Mouse (Mus musculus) CH12.LX (cell line): ENCODE results near the gene Stx4a. TPM values are rescaled to one million over a fixed set of nuclear protein-coding genes. Genes with fewer than 3 reads are reported as not detected.

Source experiments
- DNase-seq: peaks from one replicate; pipeline ENCODE4 v3.0.0-alpha.2; 2013; ENCODE audit errors: extremely low read depth
- H3K27ac ChIP-seq: 2 replicates; pipeline ENCODE4 v1.5.1; 2012; ENCODE audit warnings: low read depth, mild to moderate bottlenecking, control low read depth, moderate library complexity; ENCODE audit not compliant: insufficient read depth
- H3K27me3 ChIP-seq: replicated peaks from 2 replicates; pipeline ENCODE3; 2012; ENCODE audit warnings: inconsistent platforms
- H3K36me3 ChIP-seq, 2 experiments: replicated peaks in 1 of 2; 2 replicates each; pipeline versions ENCODE3 to v1.6.1; 2012; ENCODE audit warnings: inconsistent platforms in 1 of 2, low read length in 1 of 2, mild to moderate bottlenecking in 1 of 2, mixed read lengths in 1 of 2, moderate library complexity in 1 of 2; ENCODE audit not compliant: control insufficient read depth in 1 of 2, insufficient read depth in 1 of 2
- H3K4me1 ChIP-seq, 2 experiments: 2 replicates each; pipeline ENCODE4 v1.6.1; 2012; ENCODE audit warnings: inconsistent platforms in 1 of 2, moderate library complexity in 1 of 2; ENCODE audit not compliant: insufficient read depth in 2 of 2, control insufficient read depth in 1 of 2
- H3K4me2 ChIP-seq: 2 replicates; pipeline ENCODE4 v1.6.1; 2012; ENCODE audit warnings: low read depth, mild to moderate bottlenecking, control low read depth; ENCODE audit not compliant: poor library complexity, insufficient read depth, severe bottlenecking
- H3K4me3 ChIP-seq, 3 experiments: fragments of 150-350 bp in 1 of 3; sonication (generic) in 1 of 3; replicated peaks in 1 of 3; 2 replicates each; pipeline versions ENCODE3 to v1.5.1; 2011 to 2012; ENCODE audit warnings: low read depth in 2 of 3, low read length in 2 of 3, mild to moderate bottlenecking in 2 of 3, moderate library complexity in 2 of 3, control low read depth in 1 of 3, improper control_type of control experiment in 1 of 3, inconsistent platforms in 1 of 3, mixed read lengths in 1 of 3; ENCODE audit not compliant: poor library complexity in 1 of 3
- H3K79me2 ChIP-seq: replicated peaks from 2 replicates; pipeline ENCODE4 v1.6.1; 2012; ENCODE audit warnings: mild to moderate bottlenecking, moderate library complexity; ENCODE audit not compliant: control insufficient read depth, poor library complexity, insufficient read depth, severe bottlenecking; ENCODE audit errors: extremely low read depth
- H3K9ac ChIP-seq: 2 replicates; pipeline ENCODE4 v1.6.1; 2012; ENCODE audit warnings: low read depth, mild to moderate bottlenecking, control low read depth, moderate library complexity; ENCODE audit not compliant: insufficient read depth
- H3K9me3 ChIP-seq: replicated peaks from 2 replicates; pipeline ENCODE3; 2012; ENCODE audit warnings: low read length, inconsistent platforms, mixed read lengths
- BHLHE40 ChIP-seq: IDR thresholded peaks from 2 replicates; pipeline ENCODE4 v1.6.1; 2011; ENCODE audit warnings: mild to moderate bottlenecking, low read depth, low read length, improper control_type of control experiment
- CHD1 ChIP-seq: IDR thresholded peaks from 2 replicates; pipeline ENCODE4 v1.6.1; 2012; ENCODE audit warnings: low read depth, low read length, improper control_type of control experiment, inconsistent platforms
- CTCF ChIP-seq, 2 experiments: IDR thresholded peaks in 1 of 2; conservative IDR thresholded peaks in 1 of 2; 2 replicates each; pipeline ENCODE4 v1.5.1; 2011 to 2012; ENCODE audit warnings: low read depth in 2 of 2, low read length in 2 of 2, improper control_type of control experiment in 1 of 2, inconsistent platforms in 1 of 2, mild to moderate bottlenecking in 1 of 2, moderate library complexity in 1 of 2
- E2F4 ChIP-seq: IDR thresholded peaks from 2 replicates; pipeline ENCODE4 v1.6.1; 2011; ENCODE audit warnings: low read depth, low read length, improper control_type of control experiment; ENCODE audit not compliant: insufficient replicate concordance
- ELF1 ChIP-seq: IDR thresholded peaks from 2 replicates; pipeline ENCODE4 v1.6.1; 2014; ENCODE audit warnings: low read depth, mild to moderate bottlenecking, inconsistent platforms, low read length, improper control_type of control experiment
- EP300 ChIP-seq: IDR thresholded peaks from 2 replicates; pipeline ENCODE4 v1.6.1; 2011; ENCODE audit warnings: low read length, improper control_type of control experiment
- ETS1 ChIP-seq: conservative IDR thresholded peaks from 2 replicates; pipeline ENCODE4 v1.6.1; 2012; ENCODE audit warnings: low read depth, mild to moderate bottlenecking, inconsistent platforms, low read length, improper control_type of control experiment, moderate library complexity
- GABPA ChIP-seq: IDR thresholded peaks from 2 replicates; pipeline ENCODE4 v1.6.1; 2012; ENCODE audit warnings: low read depth, low read length, improper control_type of control experiment, inconsistent platforms; ENCODE audit not compliant: insufficient replicate concordance
- HCFC1 ChIP-seq: IDR thresholded peaks from 2 replicates; pipeline ENCODE4 v1.6.1; 2012; ENCODE audit warnings: low read depth, mild to moderate bottlenecking, inconsistent platforms, low read length, improper control_type of control experiment
- IRF4 ChIP-seq: IDR thresholded peaks from 2 replicates; pipeline ENCODE4 v1.6.1; 2014; ENCODE audit warnings: low read depth, mild to moderate bottlenecking, inconsistent platforms, low read length, improper control_type of control experiment
- MAX ChIP-seq: IDR thresholded peaks from 2 replicates; pipeline ENCODE4 v1.6.1; 2011; ENCODE audit warnings: low read length, improper control_type of control experiment
- MEF2A ChIP-seq: IDR thresholded peaks from 2 replicates; pipeline ENCODE4 v1.6.1; 2014; ENCODE audit warnings: low read depth, mild to moderate bottlenecking, inconsistent platforms, low read length, improper control_type of control experiment, borderline replicate concordance
- MXI1 ChIP-seq: IDR thresholded peaks from 2 replicates; pipeline ENCODE4 v1.6.1; 2011; ENCODE audit warnings: mild to moderate bottlenecking, low read depth, low read length, improper control_type of control experiment
- MYC ChIP-seq: IDR thresholded peaks from 2 replicates; pipeline ENCODE4 v1.6.1; 2011; ENCODE audit warnings: low read depth, mild to moderate bottlenecking, improper control_type of control experiment, low read length
- NELFE ChIP-seq: IDR thresholded peaks from 2 replicates; pipeline ENCODE4 v1.6.1; 2011; ENCODE audit warnings: low read depth, low read length, improper control_type of control experiment
- NRF1 ChIP-seq: IDR thresholded peaks from 2 replicates; pipeline ENCODE4 v1.6.1; 2014; ENCODE audit warnings: low read depth, mild to moderate bottlenecking, inconsistent platforms, low read length, improper control_type of control experiment, moderate library complexity
- PAX5 ChIP-seq: IDR thresholded peaks from 2 replicates; pipeline ENCODE4 v1.6.1; 2012; ENCODE audit warnings: low read length, inconsistent platforms, mixed read lengths
- POLR2A ChIP-seq: IDR thresholded peaks from 2 replicates; pipeline ENCODE4 v1.6.1; 2011; ENCODE audit warnings: low read depth, mild to moderate bottlenecking, improper control_type of control experiment, low read length
- RAD21 ChIP-seq: IDR thresholded peaks from 2 replicates; pipeline ENCODE4 v1.6.1; 2011; ENCODE audit warnings: low read depth, mild to moderate bottlenecking, low read length, improper control_type of control experiment, moderate library complexity
- RCOR1 ChIP-seq: conservative IDR thresholded peaks from 2 replicates; pipeline ENCODE4 v1.6.1; 2012; ENCODE audit warnings: low read depth, mild to moderate bottlenecking, inconsistent platforms, low read length, improper control_type of control experiment
- SIN3A ChIP-seq: IDR thresholded peaks from 2 replicates; pipeline ENCODE4 v1.6.1; 2012; ENCODE audit warnings: low read length, improper control_type of control experiment, inconsistent platforms
- SMC3 ChIP-seq: IDR thresholded peaks from 2 replicates; pipeline ENCODE4 v1.6.1; 2011; ENCODE audit warnings: low read depth, low read length, improper control_type of control experiment
- TCF12 ChIP-seq: IDR thresholded peaks from 2 replicates; pipeline ENCODE4 v1.6.1; 2014; ENCODE audit warnings: low read depth, mild to moderate bottlenecking, inconsistent platforms, low read length, improper control_type of control experiment
- UBTF ChIP-seq: IDR thresholded peaks from 2 replicates; pipeline ENCODE4 v1.6.1; 2012; ENCODE audit warnings: low read depth, mild to moderate bottlenecking, inconsistent platforms, low read length, improper control_type of control experiment, moderate library complexity
- USF1 ChIP-seq: IDR thresholded peaks from 2 replicates; pipeline ENCODE4 v1.6.1; 2014; ENCODE audit warnings: low read depth, mild to moderate bottlenecking, inconsistent platforms, low read length, improper control_type of control experiment
- USF2 ChIP-seq: conservative IDR thresholded peaks from 2 replicates; pipeline ENCODE4 v1.6.1; 2011; ENCODE audit warnings: low read depth, low read length, improper control_type of control experiment
- ZC3H11A ChIP-seq: IDR thresholded peaks from 2 replicates; pipeline ENCODE4 v1.6.1; 2012; ENCODE audit warnings: low read depth, mild to moderate bottlenecking, inconsistent platforms, low read length, improper control_type of control experiment
- ZKSCAN1 ChIP-seq: IDR thresholded peaks from 2 replicates; pipeline ENCODE4 v1.6.1; 2012; ENCODE audit warnings: low read depth, inconsistent platforms, low read length, improper control_type of control experiment, borderline replicate concordance
- ZMIZ1 ChIP-seq: IDR thresholded peaks from 2 replicates; pipeline ENCODE4 v1.6.1; 2012; ENCODE audit warnings: low read depth, mild to moderate bottlenecking, inconsistent platforms, low read length, improper control_type of control experiment
- ZNF384 ChIP-seq: IDR thresholded peaks from 2 replicates; pipeline ENCODE4 v1.6.1; 2012; ENCODE audit warnings: low read depth, low read length, improper control_type of control experiment, inconsistent platforms
- dilution Hi-C: fragments of 300-500 bp; cut with MboI; formaldehyde crosslinking; loops from 2 replicates; pipeline ENCODE4 v1.14.3; 2020; ENCODE audit warnings: low sequenced_read_pairs; ENCODE audit not compliant: extremely low pct_unique_long_range_greater_than_20kb, extremely low pct_ligation_motif_present
- in situ Hi-C: fragments of 300-500 bp; cut with MboI; formaldehyde crosslinking; loops from 3 replicates; pipeline ENCODE4 v1.14.3; 2019; ENCODE audit warnings: low sequenced_read_pairs, low pct_ligation_motif_present, low pct_unique_long_range_greater_than_20kb, mixed read lengths
- polyA plus RNA-seq: library from polyadenylated mRNA; unstranded; fragments of >175 nt; gene quantifications from 2 replicates; pipeline ENCODE4 v1.2.1, GENCODE M21; 2012; ENCODE audit warnings: low read depth; ENCODE audit not compliant: insufficient read length
- total RNA-seq, 2 experiments: library from RNA; depleted of rRNA; stranded (reverse); fragments of 300-350 nt in 1 of 2; fragments of >200 nt in 1 of 2; gene quantifications; 2 replicates each; pipeline ENCODE4 v1.2.3; 2012 to 2014

Stx4a gene
- total and polyA plus RNA-seq, 3 experiments = 16.5 to 50.5 (median 25.4) TPM

GRCm38 (mm10) chr7:127776878-127777473 lies 47.1 kb upstream of the Stx4a start (continued):
- TF ChIP-seq ZMIZ1 (peak; percentile 39; the same call in 1 of the 2 replicates), MEF2A (peak; percentile 48), ELF1 (peak; percentile 59), HCFC1 (peak; percentile 80)

GRCm38 (mm10) chr7:127777474-127778266 lies 46.4 kb upstream of the Stx4a start:
- in situ Hi-C loops = loop anchor here (5.0 to 25.0 kb wide), 4 partner anchors 40 to 995 kb away; partner anchors contain the start of genes Cdipt, Cdiptos, Prss8 and Tbx6
- DNase-seq = peak; percentile 51

GRCm38 (mm10) chr7:127778350-127778749 lies 45.7 kb upstream of the Stx4a start:
- Histone ChIP-seq H3K27me3 (no peaks in the 10 kb centered on the region), H3K36me3 (peaks cover 25 to 64% of the 10 kb centered on the region in 2 experiments), H3K4me2 (peak overlapping the region; percentile 41), H3K9ac (peak overlapping the region; percentile 98; the same call in 1 of the 2 replicates), H3K4me1 (peaks cover 8 to 38% of the 10 kb centered on the region in 2 experiments), H3K9me3 (no peaks in the 10 kb centered on the region), H3K27ac (no peak overlapping the region), H3K79me2 (peaks cover 23% of the 10 kb centered on the region)
- DNase-seq = no peak
- dilution Hi-C loops (no loop called here), in situ Hi-C loops (loop anchor here (5.0 to 25.0 kb wide), 4 partner anchors 39 to 996 kb away; partner anchors contain the start of genes Cdipt, Cdiptos, Prss8 and Tbx6)
- TF ChIP-seq CHD1 = no peak
- no peak for TF ChIP-seq RCOR1
- no peak for TF ChIP-seq MYC
- TF ChIP-seq BHLHE40 = no peak
- TF ChIP-seq ETS1 = no peak
- TF ChIP-seq USF1 = no peak
- no peak for TF ChIP-seq EP300
- no peak for TF ChIP-seq HCFC1
- no peak for TF ChIP-seq E2F4
- TF ChIP-seq USF2 = no peak
- TF ChIP-seq IRF4 = no peak
- TF ChIP-seq GABPA = no peak
- TF ChIP-seq CTCF (conservative IDR thresholded peaks at IDR 0.05 in 1 of 2, IDR thresholded peaks at IDR 0.05 in 1 of 2; ENCODE audit: low read depth in 2 of 2, low read length in 2 of 2) = no peak
- TF ChIP-seq, all 38 proteins: peak for 0
- peak overlapping the region; percentile 57 to 92 (median 67) for H3K4me3 ChIP-seq

More at GRCm38 (mm10) chr7:127777474-127778266, 46.4 kb upstream of the Stx4a start:
- dilution Hi-C loops = no loop called here
- peak overlapping the region; percentile 98 for H3K9ac ChIP-seq
- no peak for TF ChIP-seq E2F4
- no peak for TF ChIP-seq TCF12
- TF ChIP-seq RAD21 = no peak
- TF ChIP-seq ZKSCAN1 = no peak
- no peak for TF ChIP-seq PAX5
- no peak for TF ChIP-seq MAX
- TF ChIP-seq USF1 = no peak
- peak; percentile 59; the same call in 1 of the 2 replicates for TF ChIP-seq ZMIZ1
- TF ChIP-seq NRF1 = peak; percentile 63
- TF ChIP-seq UBTF = no peak
- no peak for TF ChIP-seq MYC
- TF ChIP-seq SMC3 = no peak
- no peak for TF ChIP-seq GABPA
- TF ChIP-seq MXI1 = 0 out of 2 replicates have a peak, but pooled peaks have one; percentile 8
- no peak for TF ChIP-seq BHLHE40
- TF ChIP-seq NELFE = peak; percentile 48; the same call in 1 of the 2 replicates
- TF ChIP-seq ZNF384 = no peak
- no peak for TF ChIP-seq HCFC1
- TF ChIP-seq ZC3H11A = no peak
- 0 out of 2 replicates have a peak, but pooled peaks have one; percentile 12 for TF ChIP-seq SIN3A
- TF ChIP-seq POLR2A = peak; percentile 60; the same call in 1 of the 2 replicates
- TF ChIP-seq, all 38 proteins: peak for 6
- Histone ChIP-seq H3K27me3 (no peaks in the 10 kb centered on the region), H3K9me3 (no peaks in the 10 kb centered on the region), H3K79me2 (peaks cover 23% of the 10 kb centered on the region), H3K27ac (peak overlapping the region; percentile 94), H3K4me2 (peak overlapping the region; percentile 41), H3K4me3 (peak overlapping the region; percentile 57 to 92 (median 67)), H3K36me3 (peaks cover 25 to 60% of the 10 kb centered on the region in 2 experiments), H3K4me1 (peaks cover 9 to 44% of the 10 kb centered on the region in 2 experiments)
